Mouse (Mus musculus) G1E (cell line): ENCODE results near the gene Ces2g. TPM values are rescaled to one million over a fixed set of nuclear protein-coding genes. Genes with fewer than 3 reads are reported as not detected.

Experiments
- ATAC-seq: 2 replicates; pipeline ENCODE4 v1.8.0; 2016; ENCODE audit warnings: mild to moderate bottlenecking; ENCODE audit not compliant: insufficient number of reproducible peaks, poor library complexity, low FRiP score, severe bottlenecking; ENCODE audit errors: extremely low read depth
- DNase-seq: peaks from one replicate; pipeline ENCODE4 v3.0.0; 2012; ENCODE audit warnings: low spot score
- H3K27me3 ChIP-seq: 2 replicates; pipeline ENCODE4 v1.6.1; 2012; ENCODE audit warnings: mild to moderate bottlenecking, low read length, inconsistent platforms; ENCODE audit not compliant: insufficient read depth
- H3K36me3 ChIP-seq: replicated peaks from 2 replicates; pipeline ENCODE3; 2012; ENCODE audit warnings: mild to moderate bottlenecking, inconsistent platforms
- H3K4me1 ChIP-seq: 2 replicates; pipeline ENCODE4 v1.6.1; 2012; ENCODE audit warnings: low read depth, low read length, inconsistent platforms, mixed read lengths; ENCODE audit not compliant: insufficient read depth
- H3K4me3 ChIP-seq: 2 replicates; pipeline ENCODE4 v1.5.1; 2012; ENCODE audit warnings: low read depth, mild to moderate bottlenecking, inconsistent platforms, low read length, moderate library complexity, mixed read lengths
- H3K9me3 ChIP-seq: replicated peaks from 2 replicates; pipeline ENCODE4 v1.6.1; 2012; ENCODE audit warnings: inconsistent platforms
- CTCF ChIP-seq: IDR thresholded peaks from 2 replicates; pipeline ENCODE4 v1.5.1; 2012; ENCODE audit warnings: low read depth, low read length, inconsistent platforms, mixed read lengths
- GATA1 ChIP-seq: IDR thresholded peaks from 2 replicates; pipeline ENCODE4 v1.6.1; 2012; ENCODE audit warnings: borderline replicate concordance, low read length, inconsistent platforms, mixed read lengths
- GATA2 ChIP-seq: IDR thresholded peaks from 2 replicates; pipeline ENCODE4 v1.6.1; 2012; ENCODE audit warnings: low read depth, low read length, inconsistent platforms, borderline replicate concordance
- POLR2AphosphoS5 ChIP-seq: IDR thresholded peaks from 2 replicates; pipeline ENCODE4 v1.6.1; 2012; ENCODE audit warnings: low read depth, low read length, inconsistent platforms; ENCODE audit not compliant: insufficient replicate concordance
- TAL1 ChIP-seq: conservative IDR thresholded peaks from 2 replicates; pipeline ENCODE4 v1.6.1; 2012; ENCODE audit warnings: low read depth, low read length, inconsistent platforms, mixed read lengths
- polyA plus RNA-seq: library from polyadenylated mRNA; stranded (reverse); fragments of >175 nt; gene quantifications from 2 replicates; pipeline ENCODE4 v1.2.3, GENCODE M21; 2012
- total RNA-seq, 2 experiments: library from RNA; stranded (forward) in 1 of 2; stranded (reverse) in 1 of 2; fragments of 200-1000 nt in 1 of 2; fragments of >200 nt in 1 of 2; fragmentation: Nextera tagmentation in 1 of 2; gene quantifications; 2 replicates each; pipeline ENCODE4 v1.2.3; 2014 to 2017

The Ces2g gene
- total and polyA plus RNA-seq, 3 experiments: 0.55 to 67.0 (median 1.1) TPM

DNA sequence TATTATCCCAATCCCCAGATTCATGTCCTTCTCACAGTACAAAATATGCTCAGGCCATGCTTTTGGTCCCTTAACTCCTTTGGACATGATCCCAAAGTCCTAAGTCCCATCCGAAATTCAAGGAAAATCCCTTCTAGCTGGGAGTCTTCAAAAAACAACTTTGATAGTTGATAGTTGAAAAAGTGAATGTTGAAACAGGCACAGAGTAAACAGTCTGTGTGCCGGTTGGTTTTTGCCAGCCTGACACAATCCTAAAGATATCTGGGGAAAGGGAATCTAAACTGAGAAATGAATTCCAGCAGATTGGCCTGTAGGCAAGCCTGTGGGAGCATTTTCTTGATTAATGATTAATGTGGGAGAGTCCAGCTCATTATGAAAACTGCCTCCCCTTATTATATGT, 48.5 kb downstream of the Ces2g start:
- H3K27me3 ChIP-seq: peaks cover 4% of the 10 kb centered on the region; the same call in 1 of the 2 replicates
- H3K4me3 ChIP-seq: no peak overlapping the region
- DNase-seq (no peak), ATAC-seq (no peak)
- 0 out of 2 replicates have a peak, but pooled peaks cover 4% of the 10 kb centered on the region for H3K9me3 ChIP-seq
- no peaks in the 10 kb centered on the region for H3K4me1 ChIP-seq
- TF ChIP-seq CTCF: no peak
- TF ChIP-seq POLR2AphosphoS5: no peak
- TF ChIP-seq GATA2: no peak
- H3K36me3 ChIP-seq: no peaks in the 10 kb centered on the region

DNA sequence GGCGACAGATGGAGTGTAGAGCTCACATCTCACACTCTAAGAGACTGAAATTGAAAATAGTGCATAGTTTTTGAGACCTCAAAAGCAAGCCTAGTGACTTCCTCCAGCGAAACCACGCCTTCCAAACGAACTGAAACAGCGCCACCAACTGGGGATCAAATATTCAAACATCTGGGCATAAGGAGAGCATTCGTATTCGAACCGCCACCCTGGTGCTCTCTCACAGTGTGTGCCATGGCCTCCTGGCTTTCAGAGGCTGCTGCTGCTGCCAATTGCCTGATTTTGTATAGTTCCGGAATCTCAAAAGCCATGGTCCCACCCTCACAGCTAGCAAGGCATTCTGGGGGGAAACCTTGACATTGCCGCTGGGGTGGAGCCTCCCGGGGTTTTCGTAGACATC, 49.6 kb downstream of the Ces2g start:
- DNase-seq (no peak), ATAC-seq (no peak; the same call in 1 of the 2 replicates)
- Histone ChIP-seq H3K36me3 (no peaks in the 10 kb centered on the region), H3K27me3 (peaks cover 6% of the 10 kb centered on the region), H3K4me1 (no peaks in the 10 kb centered on the region), H3K4me3 (no peak overlapping the region), H3K9me3 (0 out of 2 replicates have a peak, but pooled peaks cover 4% of the 10 kb centered on the region)
- TF ChIP-seq GATA2: no peak
- no peak for TF ChIP-seq POLR2AphosphoS5
- no peak for TF ChIP-seq GATA1
- no peak for TF ChIP-seq TAL1
- TF ChIP-seq CTCF: no peak

DNA sequence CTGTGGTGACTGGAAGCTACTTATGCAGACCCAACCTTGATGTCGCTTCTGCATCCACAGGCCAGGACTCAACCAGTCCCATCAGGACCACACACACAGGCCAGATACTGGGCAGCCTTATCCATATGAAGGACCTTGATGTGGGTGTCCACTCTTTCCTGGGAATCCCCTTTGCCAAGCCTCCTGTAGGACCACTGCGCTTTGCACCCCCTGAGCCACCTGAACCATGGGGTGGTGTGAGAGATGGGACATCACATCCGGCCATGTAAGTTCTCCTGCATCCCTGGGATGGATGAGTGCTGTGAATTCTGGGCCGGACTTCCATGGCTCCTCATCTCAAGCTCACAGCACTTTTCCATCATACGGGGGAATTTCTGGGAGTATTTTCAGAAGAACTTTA, 52.9 kb downstream of the Ces2g start:
- Histone ChIP-seq H3K27me3 (peaks cover 6% of the 10 kb centered on the region), H3K9me3 (no peaks in the 10 kb centered on the region), H3K4me3 (no peak overlapping the region), H3K36me3 (no peaks in the 10 kb centered on the region), H3K4me1 (no peaks in the 10 kb centered on the region)
- no peak for TF ChIP-seq TAL1
- no peak for TF ChIP-seq POLR2AphosphoS5
- no peak for TF ChIP-seq CTCF
- TF ChIP-seq GATA2: no peak
- no peak for TF ChIP-seq GATA1
- no peak for ATAC-seq
- no peak for DNase-seq

Other genes starting within 250 kb of the Ces2g start
- gene Ces2a, start 227.7 kb upstream of the Ces2g start, total RNA-seq (2014; fragmentation: Nextera tagmentation): not detected in 2 replicates
- 0.17 TPM in 1 of 2 replicates, not detected in the other for gene Ces2a, start 227.7 kb upstream of the Ces2g start, total RNA-seq (2017)
- gene Ces2a, start 227.7 kb upstream of the Ces2g start, polyA plus RNA-seq: not detected in 2 replicates
- gene Ces2b, start 130.1 kb upstream of the Ces2g start, total RNA-seq (2014; fragmentation: Nextera tagmentation): not detected in 2 replicates
- 0.06 and 0.11 TPM in 2 replicates for gene Ces2b, start 130.1 kb upstream of the Ces2g start, total RNA-seq (2017)
- gene Ces2b, start 130.1 kb upstream of the Ces2g start, polyA plus RNA-seq: not detected in 2 replicates
- gene Ces2c, start 114.7 kb upstream of the Ces2g start, total RNA-seq (2014; fragmentation: Nextera tagmentation): not detected in 2 replicates
- gene Ces2c, start 114.7 kb upstream of the Ces2g start, total RNA-seq (2017): 0.66 TPM in 1 of 2 replicates, not detected in the other
- not detected in 2 replicates for gene Ces2c, start 114.7 kb upstream of the Ces2g start, polyA plus RNA-seq
- gene Ces2e, start 35.5 kb upstream of the Ces2g start, total RNA-seq (2014; fragmentation: Nextera tagmentation): not detected in 2 replicates
- gene Ces2e, start 35.5 kb upstream of the Ces2g start, total RNA-seq (2017): 0.05 and 0.06 TPM in 2 replicates
- gene Ces2e, start 35.5 kb upstream of the Ces2g start, polyA plus RNA-seq: not detected in 2 replicates
- gene Ces2f, start 14.4 kb upstream of the Ces2g start, total RNA-seq (2014; fragmentation: Nextera tagmentation): not detected in 2 replicates
- gene Ces2f, start 14.4 kb upstream of the Ces2g start, total RNA-seq (2017): 0.11 TPM in 1 of 2 replicates, not detected in the other
- gene Ces2f, start 14.4 kb upstream of the Ces2g start, polyA plus RNA-seq: not detected in 2 replicates
- gene Ces2h, start 39.1 kb downstream of the Ces2g start, total RNA-seq (2014; fragmentation: Nextera tagmentation): not detected in 2 replicates
- gene Ces2h, start 39.1 kb downstream of the Ces2g start, total RNA-seq (2017): not detected in 2 replicates
- not detected in 2 replicates for gene Ces2h, start 39.1 kb downstream of the Ces2g start, polyA plus RNA-seq
- gene Ces3a, start 86.9 kb downstream of the Ces2g start, total RNA-seq (2014; fragmentation: Nextera tagmentation): not detected in 2 replicates
- gene Ces3a, start 86.9 kb downstream of the Ces2g start, total RNA-seq (2017): not detected in 2 replicates
- not detected in 2 replicates for gene Ces3a, start 86.9 kb downstream of the Ces2g start, polyA plus RNA-seq
- not detected in 2 replicates for gene Ces3b, start 122.0 kb downstream of the Ces2g start, total RNA-seq (2014; fragmentation: Nextera tagmentation)
- 0.12 and 0.22 TPM in 2 replicates for gene Ces3b, start 122.0 kb downstream of the Ces2g start, total RNA-seq (2017)
- not detected in 2 replicates for gene Ces3b, start 122.0 kb downstream of the Ces2g start, polyA plus RNA-seq
- gene Ces4a, start 170.1 kb downstream of the Ces2g start, total RNA-seq (2014; fragmentation: Nextera tagmentation): not detected in 2 replicates
- not detected in 2 replicates for gene Ces4a, start 170.1 kb downstream of the Ces2g start, total RNA-seq (2017)
- not detected in 2 replicates for gene Ces4a, start 170.1 kb downstream of the Ces2g start, polyA plus RNA-seq
- gene Cbfb, start 209.0 kb downstream of the Ces2g start, total RNA-seq (2014; fragmentation: Nextera tagmentation): 81.9 and 84.2 TPM in 2 replicates
- 175 and 182 TPM in 2 replicates for gene Cbfb, start 209.0 kb downstream of the Ces2g start, total RNA-seq (2017)
- 31.4 and 33.5 TPM in 2 replicates for gene Cbfb, start 209.0 kb downstream of the Ces2g start, polyA plus RNA-seq